Mouse (Mus musculus) erythroblast, embryonic 14.5 days (primary cell): ENCODE results near the gene Ccr1l1.

ENCODE experiments used
- GATA1 ChIP-seq: IDR thresholded peaks from 2 replicates; pipeline ENCODE4 v1.6.1; 2012; ENCODE audit warnings: low read length, inconsistent platforms, mixed read lengths
- TAL1 ChIP-seq: IDR thresholded peaks from 3 replicates; pipeline ENCODE4 v1.6.1; 2012; ENCODE audit warnings: low read length, inconsistent platforms, mixed read lengths

GRCm38 (mm10) chr9:124019887-124020286 lies 41.7 kb upstream of the Ccr1l1 start:
- no peak for TF ChIP-seq GATA1
- TF ChIP-seq TAL1, result no peak
